Mouse (Mus musculus): Measurements from ENCODE around the gene Wrap53. TPM values are rescaled to one million over a fixed set of nuclear protein-coding genes. Genes with fewer than 3 reads are reported as not detected.

Gene Wrap53
- polyA plus RNA-seq, 1 experiment from 2014 or later = 26.9 TPM

GRCm38 (mm10) chr11:69527098-69528030 is 52.7 kb downstream of the Wrap53 start:
- ATAC-seq (ENCODE audit: insufficient number of reproducible peaks, insufficient read depth, low FRiP score, low TSS enrichment, low read depth) = peak; percentile 32; the same call in 1 of the 2 replicates
- 4% methylated on average over 30 of the region's 30 CpGs for WGBS
- no peaks in the 10 kb centered on the region for H3K27me3 ChIP-seq
- H3K36me3 ChIP-seq = no peaks in the 10 kb centered on the region
- peak overlapping the region; percentile 61 for H3K4me2 ChIP-seq
- H3K4me1 ChIP-seq = peaks cover 14% of the 10 kb centered on the region
- peak overlapping the region; percentile 69 for H3K9ac ChIP-seq
- H3K27ac ChIP-seq = peak overlapping the region; percentile 90
- no peaks in the 10 kb centered on the region for H3K9me3 ChIP-seq
- H3K4me3 ChIP-seq = peak overlapping the region; percentile 36

GRCm38 (mm10) chr11:69526631-69527030 is 53.4 kb downstream of the Wrap53 start:
- Histone ChIP-seq H3K9ac (peak overlapping the region; percentile 69), H3K27ac (peak overlapping the region; percentile 90), H3K4me1 (peaks cover 14% of the 10 kb centered on the region), H3K4me3 (peak overlapping the region; percentile 36), H3K27me3 (no peaks in the 10 kb centered on the region), H3K36me3 (no peaks in the 10 kb centered on the region), H3K4me2 (peak overlapping the region; percentile 61), H3K9me3 (no peaks in the 10 kb centered on the region)
- WGBS = 13% methylated on average over 4 of the region's 4 CpGs
- ATAC-seq (ENCODE audit: insufficient number of reproducible peaks, insufficient read depth, low FRiP score, low TSS enrichment, low read depth) = no peak

- Histone ChIP-seq H3K9me3 (no peaks in the 10 kb centered on the region), H3K9ac (no peak overlapping the region), H3K27ac (no peak overlapping the region), H3K27me3 (no peaks in the 10 kb centered on the region), H3K36me3 (no peaks in the 10 kb centered on the region), H3K4me1 (peaks cover 14% of the 10 kb centered on the region), H3K4me3 (no peak overlapping the region), H3K4me2 (no peak overlapping the region)
- no peak for ATAC-seq (ENCODE audit: insufficient number of reproducible peaks, insufficient read depth, low FRiP score, low TSS enrichment, low read depth)
- WGBS = 84% methylated on average over 9 of the region's 9 CpGs
These were observed 54.4 kb downstream of the Wrap53 start for GRCm38 (mm10) chr11:69525661-69526060.

- 84% methylated on average over 4 of the region's 4 CpGs for WGBS
- Histone ChIP-seq H3K36me3 (no peaks in the 10 kb centered on the region), H3K27ac (no peak overlapping the region), H3K4me2 (no peak overlapping the region), H3K27me3 (no peaks in the 10 kb centered on the region), H3K4me1 (peaks cover 19% of the 10 kb centered on the region), H3K4me3 (no peak overlapping the region), H3K9me3 (no peaks in the 10 kb centered on the region), H3K9ac (no peak overlapping the region)
- no peak for ATAC-seq (ENCODE audit: insufficient number of reproducible peaks, insufficient read depth, low FRiP score, low TSS enrichment, low read depth)
These were observed 56.4 kb downstream of the Wrap53 start for GRCm38 (mm10) chr11:69523651-69524050.

GRCm38 (mm10) chr11:69521526-69522149 is 58.4 kb downstream of the Wrap53 start:
- no peak for ATAC-seq (ENCODE audit: insufficient number of reproducible peaks, insufficient read depth, low FRiP score, low TSS enrichment, low read depth)
- WGBS = 75% methylated on average over 9 of the region's 9 CpGs
- Histone ChIP-seq H3K27ac (no peak overlapping the region), H3K9ac (no peak overlapping the region), H3K4me3 (no peak overlapping the region), H3K36me3 (no peaks in the 10 kb centered on the region), H3K4me2 (no peak overlapping the region), H3K9me3 (no peaks in the 10 kb centered on the region), H3K27me3 (no peaks in the 10 kb centered on the region), H3K4me1 (peaks cover 17% of the 10 kb centered on the region)

GRCm38 (mm10) chr11:69519976-69520375 is 60.1 kb downstream of the Wrap53 start:
- 70% methylated on average over 4 of the region's 4 CpGs for WGBS
- H3K36me3 ChIP-seq = no peaks in the 10 kb centered on the region
- no peak overlapping the region for H3K4me3 ChIP-seq
- no peak overlapping the region for H3K27ac ChIP-seq
- no peak overlapping the region for H3K9ac ChIP-seq
- no peaks in the 10 kb centered on the region for H3K9me3 ChIP-seq
- no peak for ATAC-seq (ENCODE audit: insufficient number of reproducible peaks, insufficient read depth, low FRiP score, low TSS enrichment, low read depth)
- no peaks in the 10 kb centered on the region; the same call in 1 of the 2 replicates for H3K27me3 ChIP-seq
- peaks cover 25% of the 10 kb centered on the region for H3K4me1 ChIP-seq
- H3K4me2 ChIP-seq = no peak overlapping the region

- Histone ChIP-seq H3K4me3 (no peak overlapping the region), H3K4me2 (peak overlapping the region; percentile 33), H3K27ac (peak overlapping the region; percentile 79), H3K27me3 (no peaks in the 10 kb centered on the region; the same call in 1 of the 2 replicates), H3K9me3 (no peaks in the 10 kb centered on the region), H3K9ac (peak overlapping the region; percentile 49; the same call in 1 of the 2 replicates), H3K4me1 (peaks cover 25% of the 10 kb centered on the region), H3K36me3 (no peaks in the 10 kb centered on the region)
- ATAC-seq (ENCODE audit: insufficient number of reproducible peaks, insufficient read depth, low FRiP score, low TSS enrichment, low read depth) = no peak
- WGBS = 46% methylated on average over 3 of the region's 3 CpGs
These were observed 63.4 kb downstream of the Wrap53 start for GRCm38 (mm10) chr11:69516661-69517060.

- no peak overlapping the region for H3K4me3 ChIP-seq
These were observed 63.9 kb downstream of the Wrap53 start for GRCm38 (mm10) chr11:69516151-69516640.

GRCm38 (mm10) chr11:69513840-69514239 is 66.2 kb downstream of the Wrap53 start:
- peaks cover 19% of the 10 kb centered on the region for H3K4me1 ChIP-seq
- no peak overlapping the region for H3K27ac ChIP-seq
- no peaks in the 10 kb centered on the region for H3K36me3 ChIP-seq
- H3K9ac ChIP-seq = no peak overlapping the region
- H3K4me3 ChIP-seq = no peak overlapping the region
- H3K4me2 ChIP-seq = no peak overlapping the region
- ATAC-seq (ENCODE audit: insufficient number of reproducible peaks, insufficient read depth, low FRiP score, low TSS enrichment, low read depth) = no peak
- H3K27me3 ChIP-seq = no peaks in the 10 kb centered on the region; the same call in 1 of the 2 replicates
- no peaks in the 10 kb centered on the region for H3K9me3 ChIP-seq
- 10% methylated on average over 6 of the region's 6 CpGs for WGBS

More at GRCm38 (mm10) chr11:69516151-69516640, 63.9 kb downstream of the Wrap53 start:
- ATAC-seq (ENCODE audit: insufficient number of reproducible peaks, insufficient read depth, low FRiP score, low TSS enrichment, low read depth) = no peak
- Histone ChIP-seq H3K36me3 (no peaks in the 10 kb centered on the region), H3K27ac (peak overlapping the region; percentile 79), H3K9ac (peak overlapping the region; percentile 49; the same call in 1 of the 2 replicates), H3K27me3 (no peaks in the 10 kb centered on the region; the same call in 1 of the 2 replicates), H3K4me1 (peaks cover 25% of the 10 kb centered on the region), H3K9me3 (no peaks in the 10 kb centered on the region), H3K4me2 (peak overlapping the region; percentile 33)
- 51% methylated on average over 15 of the region's 15 CpGs for WGBS
